Mouse (Mus musculus) CD8-positive naive resting alpha-beta T cell, adult 2 months (primary cell): ENCODE results near the gene Nav3.

Source experiments
- DNase-seq, 2 experiments: peaks; one replicate each; pipeline ENCODE4 v3.0.0; 2022; ENCODE audit warnings: low read depth in 2 of 2, low spot score in 2 of 2

Gene Nav3

DNA sequence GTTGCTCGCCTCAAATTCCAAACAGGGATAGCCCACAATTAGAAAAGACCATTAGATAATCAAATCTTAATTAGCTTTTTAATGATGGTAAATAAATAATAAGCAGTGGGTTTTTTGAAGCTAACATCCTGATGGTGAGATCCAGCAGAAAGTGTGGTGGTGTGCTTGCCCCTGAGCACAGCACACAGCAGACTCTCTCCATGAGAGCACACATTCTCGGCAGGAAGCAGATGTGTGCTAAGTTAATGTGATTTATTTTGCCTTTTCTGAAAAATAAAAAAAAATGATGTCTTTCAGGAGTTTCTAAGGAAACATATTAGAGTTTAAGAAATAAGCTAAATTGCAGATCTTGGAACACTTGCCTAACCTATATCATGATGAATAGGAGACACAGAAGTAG is 531.9 kb downstream of the Nav3 start:
- no peak for DNase-seq

DNA sequence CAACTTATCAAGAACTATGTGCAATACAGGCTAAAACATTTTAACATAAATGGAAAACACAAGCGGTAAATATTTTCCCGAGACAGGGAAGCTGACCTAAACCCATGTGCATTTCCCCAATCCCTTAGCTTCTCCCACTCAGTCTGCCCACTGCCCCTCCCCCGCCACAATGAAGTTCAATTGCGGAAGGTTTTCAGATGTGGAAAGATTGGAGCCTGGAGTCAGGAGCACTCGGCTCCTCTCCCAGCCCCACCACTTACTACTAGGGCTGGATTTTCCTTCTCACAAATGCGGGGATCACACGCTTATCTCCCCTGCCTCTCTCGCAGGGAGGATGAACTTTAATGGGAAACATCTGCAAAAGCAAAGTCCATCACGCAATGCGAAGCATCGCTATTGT is 534.6 kb downstream of the Nav3 start:
- no peak for DNase-seq

DNA sequence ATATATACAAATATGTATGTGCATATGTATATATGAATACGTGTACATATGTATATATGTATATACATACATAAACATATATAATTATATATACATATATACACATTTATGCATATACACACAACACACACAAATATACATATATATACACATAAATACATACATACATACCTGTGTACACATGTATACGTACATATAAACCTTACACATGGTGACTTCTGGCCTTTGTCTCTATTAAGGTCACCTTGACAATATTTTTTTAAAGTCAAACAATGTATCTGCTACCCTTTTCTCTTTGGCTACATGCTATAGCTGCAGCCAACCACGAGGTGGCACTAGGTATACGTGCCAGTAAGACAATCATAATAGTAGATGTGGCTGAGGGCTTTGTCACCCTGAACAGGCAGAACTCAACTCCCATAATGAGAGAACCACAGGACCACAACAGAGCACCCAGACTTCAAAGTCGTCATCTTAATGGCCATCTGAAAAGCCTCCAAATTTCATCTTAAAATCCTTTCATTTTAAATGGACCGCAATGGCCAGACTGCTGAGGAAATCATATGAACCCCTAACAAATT is 535.3 kb downstream of the Nav3 start:
- DNase-seq, result no peak

DNA sequence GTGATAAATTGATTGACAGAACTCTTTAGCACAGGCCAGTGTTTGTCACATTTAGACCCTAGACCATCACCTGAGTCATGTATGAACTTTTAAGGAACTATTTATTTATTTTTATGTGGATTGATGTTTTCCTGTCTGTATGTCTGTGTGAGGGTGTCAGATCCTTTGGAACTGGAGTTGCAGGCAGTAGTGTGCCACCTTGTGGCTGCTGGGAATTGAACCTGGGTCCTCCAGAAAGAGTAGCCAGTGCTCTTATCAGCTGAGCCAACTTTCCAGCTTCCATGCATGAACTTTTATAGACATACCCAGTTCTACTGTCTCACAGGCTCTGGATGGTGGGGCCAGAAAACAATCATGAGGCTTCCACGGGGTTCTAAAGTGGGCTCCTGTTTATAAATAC is 536.5 kb downstream of the Nav3 start:
- no peak for DNase-seq

DNA sequence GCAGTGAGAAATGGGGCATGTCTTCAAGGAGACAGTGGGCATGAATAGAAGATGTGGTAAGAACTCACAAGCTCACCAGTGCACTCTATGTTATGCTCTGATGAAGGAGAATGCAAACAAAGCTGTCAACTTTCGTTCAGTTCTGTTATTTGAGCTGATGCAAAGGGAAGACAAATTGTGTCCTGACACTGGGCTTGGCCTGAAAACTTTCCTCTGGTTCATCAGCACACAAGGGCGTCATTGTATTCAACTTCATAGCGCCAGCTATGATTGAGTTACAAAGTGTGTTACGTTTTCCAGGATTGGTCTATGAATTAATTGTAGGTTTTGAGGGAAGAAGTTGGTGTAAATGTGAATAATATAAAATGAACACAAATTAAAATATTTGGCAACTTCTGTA is 548.8 kb downstream of the Nav3 start:
- no peak for DNase-seq

DNA sequence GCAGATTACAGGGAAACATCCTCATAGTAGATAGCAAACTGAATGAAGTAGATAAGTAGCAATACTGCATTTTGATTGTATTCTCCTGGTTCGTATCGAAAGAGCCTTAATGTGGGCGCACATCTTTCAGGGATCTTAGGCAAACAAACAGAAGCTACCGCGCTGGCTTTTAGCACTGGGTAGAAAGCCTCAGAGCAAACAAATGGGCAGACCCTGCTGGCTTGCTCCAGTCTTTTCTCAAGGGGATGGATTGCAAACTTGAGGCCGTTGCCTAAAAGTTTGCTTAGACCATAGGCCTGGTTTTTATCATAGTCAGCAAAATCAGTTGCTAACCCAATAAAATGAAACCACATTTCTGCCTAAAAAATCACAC is 549.6 kb downstream of the Nav3 start:
- no peak for DNase-seq

DNA sequence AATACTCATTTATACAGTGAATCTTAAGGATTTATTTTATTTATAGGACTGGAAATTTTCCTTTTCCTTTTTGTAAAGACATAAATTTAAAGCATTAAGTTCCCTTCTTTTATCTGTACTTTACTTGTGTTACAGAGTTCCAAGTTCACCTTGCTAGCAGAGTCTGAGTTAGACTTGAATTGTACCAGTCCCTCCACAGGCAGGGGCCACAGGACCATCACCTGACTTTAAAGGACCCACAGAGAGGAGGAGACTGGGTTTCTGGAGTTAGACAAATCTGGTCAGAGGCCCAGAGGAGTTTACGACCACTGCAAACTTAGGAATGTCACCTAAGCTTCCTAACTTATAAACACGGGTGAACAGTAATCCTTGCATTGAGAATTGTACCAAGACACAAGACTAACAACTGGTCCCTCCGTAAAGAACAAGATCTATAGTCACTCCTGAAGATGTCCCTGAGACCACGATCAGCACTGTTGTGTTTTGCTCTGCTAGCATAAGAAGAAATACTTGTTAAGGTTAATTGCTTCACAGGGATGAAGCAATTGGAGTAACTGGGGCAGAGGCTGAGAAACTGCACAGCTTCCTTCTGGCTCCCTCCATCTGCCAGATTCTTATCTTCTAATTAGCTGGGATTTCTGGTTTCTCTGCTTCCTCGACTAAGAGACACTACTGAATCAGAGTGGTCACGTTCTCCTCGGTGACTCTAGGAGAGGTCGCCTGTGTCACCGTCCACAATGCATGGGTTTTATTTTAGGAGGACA is 550.2 kb downstream of the Nav3 start:
- no peak for DNase-seq

DNA sequence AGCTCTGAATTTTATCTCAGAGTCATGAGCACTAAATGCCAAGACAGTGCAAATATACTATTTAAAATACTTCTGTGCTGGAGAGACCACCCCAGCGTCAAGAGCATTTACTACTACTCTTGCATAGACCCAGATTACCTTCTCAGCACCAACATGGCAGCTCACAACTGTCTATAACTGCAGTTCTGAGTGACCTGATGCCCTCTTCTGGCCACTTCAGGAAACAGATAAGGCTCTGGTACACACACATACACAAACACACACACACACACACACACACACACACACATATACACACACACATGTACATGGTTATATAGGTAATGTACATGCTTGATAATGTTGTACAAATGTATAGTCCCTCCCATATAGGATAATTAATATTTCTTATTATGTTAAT is 551.2 kb downstream of the Nav3 start:
- DNase-seq, result no peak

DNA sequence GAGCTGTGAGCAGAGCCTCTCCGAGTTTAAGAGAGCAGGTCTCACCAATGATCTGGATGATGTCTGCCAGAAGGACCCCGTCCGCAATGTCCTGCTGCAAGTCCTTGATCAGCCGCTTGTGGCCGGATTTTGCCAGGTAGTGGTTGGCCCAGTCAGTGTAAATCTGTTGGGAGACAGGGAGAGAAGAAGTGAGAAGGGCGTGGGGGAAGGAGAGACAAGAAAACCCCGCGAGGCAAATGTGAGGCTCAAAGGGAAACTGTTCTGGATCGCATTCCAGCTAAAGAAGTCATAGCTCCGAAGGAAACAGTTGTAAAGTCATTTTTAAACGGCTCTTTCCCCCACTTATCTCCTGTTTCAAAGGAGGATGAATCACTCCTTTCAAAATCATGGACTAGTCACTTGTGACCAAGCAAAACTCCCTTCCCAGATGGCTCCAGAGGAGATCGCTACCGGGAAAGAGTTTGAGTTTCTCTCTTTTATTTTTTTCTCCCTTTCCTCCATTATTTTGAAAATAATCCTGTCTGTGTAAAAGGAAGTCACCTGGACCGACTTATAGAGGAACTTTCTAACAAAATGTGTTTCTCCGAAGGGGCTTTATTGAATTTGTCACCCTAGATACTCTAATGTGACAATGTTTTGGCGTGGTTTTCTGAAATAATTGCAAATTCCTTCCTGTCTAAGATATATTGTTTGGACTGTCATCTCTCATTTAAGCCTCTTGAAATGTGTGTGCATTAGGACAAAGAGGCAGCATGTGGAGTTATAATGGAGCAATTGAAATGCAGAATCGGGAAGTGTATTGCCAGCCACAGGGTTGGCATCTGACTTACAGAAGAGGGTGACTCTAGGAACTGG is 552.1 kb downstream of the Nav3 start:
- no peak for DNase-seq

DNA sequence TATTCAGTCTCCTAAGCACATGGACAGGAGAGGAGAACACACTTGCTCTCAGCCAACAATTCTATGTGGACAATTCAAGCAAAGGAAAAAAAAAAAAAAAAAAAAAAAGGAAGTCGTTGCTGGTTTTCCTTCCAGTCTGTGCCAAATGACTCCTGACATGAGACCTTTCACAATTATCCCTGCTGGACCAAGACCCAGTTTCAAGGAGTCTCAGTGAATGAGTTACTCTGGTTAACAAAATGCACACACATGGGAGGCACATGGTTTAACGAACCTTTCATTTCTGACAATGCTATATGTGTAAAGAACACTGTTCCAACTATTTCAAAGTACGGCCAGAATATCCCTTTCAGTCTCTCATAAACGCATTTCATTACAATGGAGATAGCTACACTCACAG is 552.8 kb downstream of the Nav3 start:
- no peak for DNase-seq

DNA sequence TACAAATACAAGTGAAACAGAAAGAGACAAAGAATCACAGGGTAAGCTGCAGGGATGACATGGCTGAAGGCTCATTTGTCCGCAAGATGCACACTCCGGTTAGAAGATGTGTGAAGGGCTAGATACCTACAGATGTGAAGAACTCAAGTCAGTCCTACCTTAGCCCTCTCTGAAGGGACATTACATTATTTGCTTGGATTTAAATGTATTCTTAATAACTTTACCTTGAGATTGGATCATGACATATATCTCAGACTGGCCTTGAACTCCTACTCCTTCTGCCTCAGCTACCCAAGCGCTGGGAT is 566.9 kb downstream of the Nav3 start:
- no peak for DNase-seq

DNA sequence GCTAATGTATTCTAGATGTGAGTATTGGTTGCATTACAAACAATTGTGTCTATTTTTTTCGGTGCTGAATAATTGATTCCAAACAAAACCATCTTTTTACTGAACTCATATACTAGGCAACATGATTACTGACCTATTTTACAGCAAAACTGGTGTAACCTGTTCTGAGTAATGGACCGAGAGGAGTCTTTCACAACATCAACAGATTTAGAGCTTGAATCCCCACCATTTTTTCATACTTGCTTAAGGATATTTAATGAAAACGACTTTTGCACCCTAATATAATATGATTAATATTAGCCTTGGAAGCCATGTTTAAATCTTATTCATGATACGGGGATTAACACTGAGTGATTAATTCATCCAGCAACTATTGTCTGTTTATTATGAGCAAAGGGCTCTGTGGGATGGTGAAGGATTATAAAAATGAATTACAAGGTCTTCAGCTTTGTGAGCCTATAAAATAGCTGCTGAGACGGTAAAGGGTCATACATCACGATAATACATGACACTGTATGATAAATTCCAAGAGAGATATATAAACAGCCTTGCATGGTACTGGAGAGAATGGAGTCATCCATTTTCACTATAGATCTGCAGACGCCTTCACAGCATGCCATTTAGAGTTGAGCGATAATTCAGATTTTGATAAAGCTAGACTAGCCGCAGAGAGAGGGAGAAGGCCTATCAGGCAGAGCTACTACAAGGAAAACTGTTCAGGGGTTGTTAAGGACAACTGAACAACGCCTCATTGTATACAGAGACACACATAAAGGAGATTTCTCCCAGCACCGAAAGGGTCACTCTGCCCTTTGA is 567.4 kb downstream of the Nav3 start:
- DNase-seq, result no peak

DNA sequence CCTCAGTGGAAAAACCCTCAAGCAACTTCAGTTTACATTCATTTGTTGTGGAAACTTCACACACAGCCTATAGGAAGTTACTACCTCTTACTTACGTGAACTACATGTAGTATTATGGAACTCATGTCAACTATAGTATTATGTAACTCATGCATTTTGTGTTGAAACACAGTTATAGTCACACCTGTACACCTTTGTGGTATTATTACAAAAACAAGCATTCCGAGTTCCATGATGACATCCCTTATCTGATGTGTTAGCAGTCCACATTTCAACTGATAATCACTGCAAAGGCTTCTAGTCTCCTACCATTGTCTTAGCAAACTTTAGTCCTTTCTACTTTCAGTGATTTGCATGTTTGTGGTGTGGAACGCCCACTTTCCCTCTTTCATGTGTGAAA is 568.8 kb downstream of the Nav3 start:
- DNase-seq, result no peak

DNA sequence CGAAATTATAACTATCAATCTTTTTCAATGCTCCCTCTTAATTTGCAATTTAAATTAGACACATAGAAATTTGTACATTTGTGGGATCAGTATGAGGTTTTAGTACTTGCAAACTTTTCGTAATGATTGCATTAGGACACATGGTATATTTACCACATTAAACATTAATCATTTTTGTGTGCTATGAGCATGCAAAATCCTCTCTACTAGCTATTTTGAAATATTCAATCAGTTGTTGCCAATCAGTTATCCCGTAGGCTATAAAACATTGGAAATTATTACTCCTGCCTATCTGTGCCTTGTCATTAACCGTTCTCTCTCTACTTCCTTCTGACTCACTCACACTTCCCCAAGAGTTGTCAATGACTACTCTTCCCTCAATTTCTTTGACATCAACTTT is 579.9 kb downstream of the Nav3 start:
- DNase-seq, result no peak

DNA sequence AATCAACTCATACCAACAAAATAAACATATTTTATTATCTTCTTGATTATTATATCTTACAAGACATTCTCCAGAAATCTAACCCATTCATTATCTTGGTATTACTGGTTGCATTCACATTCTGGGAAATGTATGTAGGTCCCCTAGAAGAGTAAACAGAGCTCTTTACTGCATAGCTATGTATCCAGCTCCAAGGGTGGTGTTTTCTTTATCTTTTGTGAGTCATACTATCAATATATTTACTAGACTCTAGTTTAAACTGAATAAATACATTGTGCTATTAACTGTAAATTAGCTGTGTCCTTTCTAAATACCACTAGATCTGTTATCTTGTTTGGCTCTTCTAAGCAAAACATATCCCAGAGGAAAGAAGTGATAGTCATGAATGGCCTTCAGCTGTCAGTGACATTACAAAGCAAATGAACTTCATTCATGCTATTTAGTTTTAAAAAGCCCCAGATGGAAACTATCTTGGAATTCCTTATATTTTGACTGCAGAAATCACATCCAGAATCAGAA is 580.6 kb downstream of the Nav3 start:
- DNase-seq, result no peak

DNA sequence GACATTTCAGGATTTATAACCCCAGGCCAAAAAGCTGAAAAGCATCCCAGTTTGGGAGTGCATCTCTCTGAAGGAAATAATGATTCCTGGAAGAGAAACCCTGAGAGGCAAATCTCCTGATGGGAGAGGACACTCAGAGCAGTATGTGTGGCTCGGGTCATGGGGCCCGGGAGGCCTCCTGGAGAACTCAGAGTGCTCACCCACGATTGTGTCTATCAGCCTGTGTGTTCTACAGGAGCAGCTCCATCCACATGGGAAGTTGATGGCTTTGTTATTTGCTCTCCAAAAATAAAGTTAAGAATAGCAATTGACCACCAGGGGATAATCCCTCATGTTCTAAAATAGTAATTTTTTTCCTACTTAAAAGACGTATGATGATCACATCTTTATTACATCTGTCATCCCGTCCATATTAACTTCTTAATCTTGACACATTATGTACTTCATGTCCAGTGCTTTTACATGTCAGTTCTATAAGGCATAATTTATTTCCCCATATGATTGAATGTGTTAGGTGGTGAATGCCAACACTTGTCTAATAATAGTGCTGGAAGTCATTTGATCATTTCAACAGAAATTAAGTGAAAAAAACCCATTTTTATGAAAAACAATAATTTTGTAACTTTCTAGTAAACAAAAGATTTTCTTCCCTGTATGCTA is 581.2 kb downstream of the Nav3 start:
- no peak for DNase-seq

DNA sequence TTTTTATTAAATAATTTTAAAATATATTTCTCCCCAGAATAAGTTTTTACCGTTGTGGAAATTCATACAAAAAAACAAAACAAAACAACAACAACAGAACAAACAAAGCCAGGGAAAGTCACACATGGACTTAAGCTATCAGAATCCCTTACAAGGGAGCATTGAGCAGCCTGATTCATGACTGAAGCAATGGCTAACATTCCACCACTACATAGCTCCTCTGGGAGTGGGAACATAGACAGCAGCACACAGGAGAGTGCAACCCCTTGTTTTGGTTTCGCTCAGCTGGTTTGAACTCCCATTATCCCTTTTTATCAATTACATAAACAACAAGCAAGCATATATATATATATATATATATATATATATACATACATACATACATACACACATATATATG is 589.9 kb downstream of the Nav3 start:
- no peak for DNase-seq

DNA sequence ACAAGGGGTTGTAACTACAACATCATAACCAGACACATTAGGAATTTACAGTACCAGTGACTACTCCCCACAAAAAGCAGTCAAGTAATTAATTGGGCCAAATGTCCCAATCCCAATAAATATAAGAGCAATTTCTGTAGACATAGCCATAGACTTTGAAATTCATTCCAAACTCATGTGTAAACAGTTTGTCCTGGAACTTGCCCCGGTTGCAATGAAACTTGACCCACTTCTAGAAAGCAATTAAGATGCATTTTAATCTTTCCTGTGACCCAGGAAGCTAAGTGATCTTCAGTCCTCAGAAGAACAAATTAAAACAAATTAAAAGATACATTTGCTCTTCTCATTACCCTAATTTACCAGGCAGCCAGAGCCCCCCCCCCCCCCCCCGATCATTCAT is 590.6 kb downstream of the Nav3 start:
- no peak for DNase-seq

DNA sequence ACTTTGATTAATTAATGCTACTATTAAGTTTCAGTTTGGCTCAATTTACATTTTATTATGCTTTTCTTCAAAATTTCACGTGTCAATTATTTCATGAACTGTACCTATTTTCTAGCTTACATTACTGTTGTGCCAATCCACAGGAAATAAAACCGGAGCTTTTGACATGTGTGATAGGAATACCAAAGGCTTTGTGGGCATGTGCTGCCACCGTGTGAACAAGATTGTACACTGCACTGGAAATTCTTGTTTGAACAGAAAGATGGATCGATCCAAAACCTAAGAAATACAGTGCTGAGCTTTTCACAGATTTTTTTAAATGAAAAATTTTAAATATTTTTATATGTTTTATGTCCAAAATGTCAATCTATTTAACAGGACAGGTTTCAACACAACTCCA is 591.3 kb downstream of the Nav3 start:
- no peak for DNase-seq

DNA sequence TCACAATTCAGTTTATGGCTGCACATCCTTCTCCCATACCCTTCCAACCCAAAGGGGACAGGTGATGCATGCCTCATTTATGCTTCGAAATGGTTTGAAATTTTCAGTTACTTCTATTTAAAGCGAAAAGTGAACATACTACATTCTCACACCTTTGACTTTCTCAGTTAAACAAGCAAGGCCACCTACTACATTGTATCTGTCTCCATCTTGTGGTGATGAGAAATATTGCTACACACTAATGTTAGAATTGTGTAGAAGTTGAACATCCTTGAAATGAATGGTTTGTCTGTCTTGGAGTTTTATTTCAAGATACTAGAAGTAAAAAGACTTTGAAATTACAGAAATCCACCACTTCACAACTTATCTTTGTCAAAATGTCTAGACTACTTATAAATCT is 594.7 kb downstream of the Nav3 start:
- no peak for DNase-seq

DNA sequence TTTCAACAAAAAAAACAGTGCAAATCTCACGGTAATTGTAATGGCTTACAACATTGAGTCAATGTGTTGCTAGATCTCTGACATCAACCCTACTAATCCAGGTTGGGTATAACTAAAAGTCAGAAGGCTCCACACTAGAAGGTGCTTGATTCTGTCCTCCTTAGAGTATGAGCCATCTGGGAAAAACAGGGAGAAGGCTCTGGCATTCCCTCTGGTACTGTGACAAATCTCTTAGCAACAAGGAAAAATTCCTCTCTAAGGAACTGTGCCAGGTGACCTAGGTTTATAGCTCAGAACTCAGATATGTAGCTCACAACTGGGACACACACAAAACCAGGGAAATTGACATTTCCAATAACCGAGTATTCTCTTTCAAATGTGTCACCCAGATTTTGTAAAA is 597.4 kb downstream of the Nav3 start:
- DNase-seq, result no peak
